Mouse (Mus musculus): ENCODE data around the gene Gnl2.

GRCm38 (mm10) chr4:125066490-125067370 lies 50.3 kb downstream of the Gnl2 start, which contains the start of gene Snip1:
- TF ChIP-seq CTCF (IDR thresholded peaks at IDR 0.05; ENCODE audit: extremely low read depth, insufficient read length, insufficient replicate concordance, low read depth, low read length), result no peak
- TF ChIP-seq POLR2A (IDR thresholded peaks at IDR 0.05; ENCODE audit: low read depth, low read length), result peak; percentile 80

All from small intestine, adult 2 months (tissue).